Mouse (Mus musculus): ENCODE results near the gene Klf5.

GRCm38 (mm10) chr14:99295606-99296341 is 2.7 kb upstream of the Klf5 start:
- TF ChIP-seq CTCF (IDR thresholded peaks at IDR 0.05) (no peak), EP300 (IDR thresholded peaks at IDR 0.05) (no peak)
